17 mouse cellular contexts compared by ENCODE assay signal in genomic region chr6:92968718-92969117, GRCm38 (mm10). TPM values are rescaled to one million over a fixed set of nuclear protein-coding genes. Genes with fewer than 3 reads are reported as not detected.
A peak's percentile ranks its signal among the peaks of the same experiment; 100 is the strongest.
DNase-seq lines count a peak whose midpoint lies in the region; ATAC-seq and TF ChIP-seq lines count a peak whose summit lies in the region.
"Had no signal": no experiment of that assay in that cellular context is flagged by ENCODE, and none has a peak within 500 bp of the region (broad histone marks: within the 10 kb centered on the region; RNA-seq: fewer than 3 reads in every experiment).

No protein-coding gene starts in this region.

- H3K4me2 ChIP-seq in heart, embryonic 15.5 days = no peak overlapping the region
- H3K4me2 ChIP-seq in lung, embryonic 14.5 days = no peak overlapping the region
- no peak overlapping the region for H3K4me2 ChIP-seq in embryonic facial prominence, embryonic 15.5 days (replicated peaks)
- H3K4me2 ChIP-seq: liver, embryonic 12.5 days; midbrain, embryonic 15.5 days; stomach, embryonic 15.5 days had no signal

- H3K36me3 ChIP-seq in heart, embryonic 15.5 days = no peaks in the 10 kb centered on the region
- no peaks in the 10 kb centered on the region for H3K36me3 ChIP-seq in lung, embryonic 14.5 days (ENCODE audit: insufficient read depth)
- H3K36me3 ChIP-seq in embryonic facial prominence, embryonic 15.5 days = no peaks in the 10 kb centered on the region
- H3K36me3 ChIP-seq: G1E; liver, embryonic 12.5 days; midbrain, embryonic 15.5 days; stomach, embryonic 15.5 days had no signal

- 0 out of 2 replicates have a peak, but pooled peaks cover 2% of the 10 kb centered on the region for H3K4me1 ChIP-seq in heart, embryonic 15.5 days (replicated peaks)
- H3K4me1 ChIP-seq in lung, embryonic 14.5 days (ENCODE audit: insufficient read depth) = 0 out of 2 replicates have a peak, but pooled peaks cover 4% of the 10 kb centered on the region
- 0 out of 2 replicates have a peak, but pooled peaks cover 2% of the 10 kb centered on the region for H3K4me1 ChIP-seq in embryonic facial prominence, embryonic 15.5 days
- H3K4me1 ChIP-seq: liver, embryonic 12.5 days; megakaryocyte, embryonic 14.5 days; midbrain, embryonic 15.5 days; stomach, embryonic 15.5 days had no signal

- no peaks in the 10 kb centered on the region for H3K27me3 ChIP-seq in heart, embryonic 15.5 days
- H3K27me3 ChIP-seq in lung, embryonic 14.5 days (ENCODE audit: insufficient read depth, low read length) = no peaks in the 10 kb centered on the region
- H3K27me3 ChIP-seq in embryonic facial prominence, embryonic 15.5 days = no peaks in the 10 kb centered on the region
- H3K27me3 ChIP-seq: liver, embryonic 12.5 days; megakaryocyte, embryonic 14.5 days; midbrain, embryonic 15.5 days; stomach, embryonic 15.5 days had no signal

- no peak for TF ChIP-seq CTCF in lung, embryonic 14.5 days (IDR thresholded peaks at IDR 0.05; ENCODE audit: low read depth)

- ATAC-seq in heart, embryonic 15.5 days (replicated peaks; ENCODE audit: insufficient number of reproducible peaks, insufficient read depth, low FRiP score, low read depth) = no peak
- no peak for ATAC-seq in lung, embryonic 14.5 days (ENCODE audit: insufficient read depth)
- ATAC-seq in embryonic facial prominence, embryonic 15.5 days (ENCODE audit: insufficient number of reproducible peaks, low FRiP score, low TSS enrichment, low read depth) = no peak
- ATAC-seq: liver, embryonic 12.5 days; midbrain, embryonic 15.5 days had no signal

- H3K4me3 ChIP-seq in heart, embryonic 15.5 days = no peak overlapping the region
- H3K4me3 ChIP-seq in lung, embryonic 14.5 days (ENCODE audit: low read depth, low read length) = no peak overlapping the region
- no peak overlapping the region for H3K4me3 ChIP-seq in embryonic facial prominence, embryonic 15.5 days (replicated peaks)
- H3K4me3 ChIP-seq: liver, embryonic 12.5 days; megakaryocyte, embryonic 14.5 days; midbrain, embryonic 15.5 days; stomach, embryonic 15.5 days had no signal

- peak; percentile 5 to 57 for DNase-seq in cerebellum, postnatal 14 days
- DNase-seq in cerebellum, adult 11-12 months = no peak
- no peak for DNase-seq in heart, postnatal 25 days (ENCODE audit: low spot score)
- DNase-seq in lung, embryonic 14.5 days = no peak
- DNase-seq in lung, postnatal 14 days = no peak
- no peak for DNase-seq in Muller cell, postnatal 12 days (ENCODE audit: inconsistent ontology term)
- DNase-seq: cerebellum, adult 8-10 months; right cerebral cortex, postnatal 25 days; thymus, adult 18-20 months; thymus, postnatal 4 days had no signal

- H3K9me3 ChIP-seq in heart, embryonic 15.5 days (replicated peaks) = no peaks in the 10 kb centered on the region
- peaks cover 4% of the 10 kb centered on the region; the same call in 1 of the 2 replicates for H3K9me3 ChIP-seq in lung, embryonic 14.5 days (ENCODE audit: low read depth, low read length)
- H3K9me3 ChIP-seq in embryonic facial prominence, embryonic 15.5 days (replicated peaks) = no peaks in the 10 kb centered on the region
- H3K9me3 ChIP-seq: G1E; liver, embryonic 12.5 days; stomach, embryonic 15.5 days had no signal

- intact Hi-C loops in heart, postnatal 25 days (cut with DNase I) = loop anchor here (2.0 kb wide), 1 partner anchor 18 kb away; no protein-coding TSS in a partner anchor

- H3K9ac ChIP-seq in heart, embryonic 15.5 days = no peak overlapping the region
- H3K9ac ChIP-seq in lung, embryonic 14.5 days = no peak overlapping the region
- no peak overlapping the region for H3K9ac ChIP-seq in embryonic facial prominence, embryonic 15.5 days
- H3K9ac ChIP-seq: liver, embryonic 12.5 days; midbrain, embryonic 15.5 days; stomach, embryonic 15.5 days had no signal

- 75% methylated on average over 3 of the region's 3 CpGs for WGBS in heart, embryonic 15.5 days
- WGBS in lung, embryonic 14.5 days = 58% methylated on average over 3 of the region's 3 CpGs
- WGBS in embryonic facial prominence, embryonic 15.5 days = 43% methylated on average over 3 of the region's 3 CpGs

- H3K27ac ChIP-seq in heart, embryonic 15.5 days = peak overlapping the region; percentile 16; the same call in 1 of the 2 replicates
- H3K27ac ChIP-seq in lung, embryonic 14.5 days (ENCODE audit: low read depth) = peak overlapping the region; percentile 24; the same call in 1 of the 2 replicates
- 0 out of 2 replicates have a peak overlapping the region, but pooled peaks have one; percentile 44 for H3K27ac ChIP-seq in embryonic facial prominence, embryonic 15.5 days (replicated peaks)
- H3K27ac ChIP-seq: liver, embryonic 12.5 days; midbrain, embryonic 15.5 days; stomach, embryonic 15.5 days had no signal

RNA-seq across cellular contexts. Expression of gene Adamts9, which starts 25.4 kb away (rescaled TPM):
- 6.5 and 7.4 TPM in 2 replicates for polyA plus RNA-seq in heart, embryonic 15.5 days (2015; fragmentation: Nextera tagmentation; extraction: Ambion mirVana)
- total RNA-seq in heart, postnatal 25 days (2021) = 10 to 100 TPM; 20.4 to 21.7 TPM
- polyA plus RNA-seq in lung, embryonic 14.5 days (2014; fragmentation: Nextera tagmentation; extraction: Ambion mirVana) = 12.1 and 13.8 TPM in 2 replicates
- polyA plus RNA-seq in embryonic facial prominence, embryonic 15.5 days (2015; fragmentation: Nextera tagmentation; extraction: Ambion mirVana) = 6.1 and 6.7 TPM in 2 replicates
- polyA plus RNA-seq: G1E had no signal

Comparison
In these comparisons a context has a peak if more than half of its experiments do, and no peak if none do; other contexts are left out.
1. DNase-seq: peak in cerebellum, postnatal 14 days (2 of 2); none in cerebellum, adult 11-12 months (single experiment), heart, postnatal 25 days (single experiment), lung, embryonic 14.5 days (single experiment), lung, postnatal 14 days (single experiment) and Muller cell, postnatal 12 days (single experiment).
2. Peak in every context shown above with its lines, with median percentiles within 50 percentile points of each other: H3K27ac ChIP-seq.